Mouse (Mus musculus) limb, embryonic 11.5 days (tissue): Measurements from ENCODE around the gene Sumo2. TPM values are rescaled to one million over a fixed set of nuclear protein-coding genes. Genes with fewer than 3 reads are reported as not detected.
A peak's percentile ranks its signal among the peaks of the same experiment; 100 is the strongest.

Experiments used
- ATAC-seq: fragments of 200-750 bp; cut with Nextera tagmentation; 2 replicates; pipeline ENCODE4 v1.8.0; 2017; ENCODE audit warnings: low read depth; ENCODE audit not compliant: insufficient number of reproducible peaks, low FRiP score, low TSS enrichment
- DNase-seq: peaks from one replicate; pipeline ENCODE4 v3.0.0-alpha.2; 2015; ENCODE audit warnings: low spot score
- H3K27ac ChIP-seq: fragments of 300-500 bp; sonication (generic); replicated peaks from 2 replicates; pipeline ENCODE4 v1.5.1; 2014; ENCODE audit warnings: low read depth, mild to moderate bottlenecking, low read length
- H3K27me3 ChIP-seq: fragments of 300-500 bp; sonication (generic); 2 replicates; pipeline ENCODE4 v1.6.1; 2014; ENCODE audit warnings: mild to moderate bottlenecking, low read length, mixed read lengths; ENCODE audit not compliant: control insufficient read depth, insufficient read depth
- H3K36me3 ChIP-seq: fragments of 300-500 bp; sonication (generic); 2 replicates; pipeline ENCODE4 v1.6.1; 2014; ENCODE audit warnings: mild to moderate bottlenecking, low read length, moderate library complexity, mixed read lengths; ENCODE audit not compliant: control insufficient read depth, insufficient read depth
- H3K4me1 ChIP-seq: fragments of 300-500 bp; sonication (generic); 2 replicates; pipeline ENCODE4 v1.6.1; 2014; ENCODE audit warnings: low read length, mixed read lengths; ENCODE audit not compliant: control insufficient read depth, insufficient read depth
- H3K4me2 ChIP-seq: fragments of 300-500 bp; sonication (generic); 2 replicates; pipeline ENCODE4 v1.6.1; 2014; ENCODE audit warnings: low read depth, mild to moderate bottlenecking, moderate library complexity; ENCODE audit not compliant: severe bottlenecking
- H3K4me3 ChIP-seq: fragments of 300-500 bp; sonication (generic); 2 replicates; pipeline ENCODE4 v1.5.1; 2014; ENCODE audit warnings: low read depth, low read length
- H3K9ac ChIP-seq: fragments of 300-500 bp; sonication (generic); 2 replicates; pipeline ENCODE4 v1.6.1; 2014; ENCODE audit warnings: mild to moderate bottlenecking, low read length
- H3K9me3 ChIP-seq: fragments of 300-500 bp; sonication (generic); 2 replicates; pipeline ENCODE4 v1.6.1; 2016; ENCODE audit warnings: low read length; ENCODE audit not compliant: control insufficient read depth
- WGBS: fragments of 180-500 bp; shearing (Covaris S2); extraction: QIAGEN DNeasy Blood & Tissue Kit; methylation state at CpG from one replicate; pipeline ENCODE4 v1.1.7; 2014; 5-methylcytosine and 5-hydroxymethylcytosine counted together
- polyA plus RNA-seq: library from polyadenylated mRNA; unstranded; fragments of >200 nt; fragmentation: Nextera tagmentation; extraction: Ambion mirVana; gene quantifications from 2 replicates; pipeline ENCODE4 v1.2.1, GENCODE M21; 2014

Gene Sumo2
- polyA plus RNA-seq, 1 experiment from 2014 or later, result 1,466 TPM

GRCm38 (mm10) chr11:115563406-115563805 is 27.3 kb upstream of the Sumo2 start:
- H3K4me2 ChIP-seq, result peak overlapping the region; percentile 76
- 47% methylated on average over 4 of the region's 4 CpGs for WGBS
- H3K9ac ChIP-seq, result peak overlapping the region; percentile 58
- peaks cover 7% of the 10 kb centered on the region; the same call in 1 of the 2 replicates for H3K4me1 ChIP-seq
- DNase-seq (no peak), ATAC-seq (no peak)
- peaks cover 8% of the 10 kb centered on the region; the same call in 1 of the 2 replicates for H3K36me3 ChIP-seq
- H3K4me3 ChIP-seq, result peak overlapping the region; percentile 76
- H3K9me3 ChIP-seq, result no peaks in the 10 kb centered on the region
- H3K27me3 ChIP-seq, result no peaks in the 10 kb centered on the region
- no peak overlapping the region for H3K27ac ChIP-seq

GRCm38 (mm10) chr11:115555717-115556116 is 19.6 kb upstream of the Sumo2 start:
- Histone ChIP-seq H3K4me2 (no peak overlapping the region), H3K27ac (no peak overlapping the region), H3K4me1 (no peaks in the 10 kb centered on the region), H3K9me3 (no peaks in the 10 kb centered on the region), H3K36me3 (no peaks in the 10 kb centered on the region), H3K4me3 (no peak overlapping the region), H3K9ac (no peak overlapping the region), H3K27me3 (no peaks in the 10 kb centered on the region)
- WGBS, result 80% methylated on average over 17 of the region's 17 CpGs
- DNase-seq, result no peak
- no peak for ATAC-seq

- H3K4me2 ChIP-seq, result no peak overlapping the region
- 58% methylated on average over 4 of the region's 4 CpGs for WGBS
- H3K4me3 ChIP-seq, result no peak overlapping the region
- H3K9me3 ChIP-seq, result no peaks in the 10 kb centered on the region
- no peak for DNase-seq
- H3K9ac ChIP-seq, result no peak overlapping the region
- no peaks in the 10 kb centered on the region for H3K27me3 ChIP-seq
- no peak overlapping the region for H3K27ac ChIP-seq
- no peaks in the 10 kb centered on the region for H3K4me1 ChIP-seq
- H3K36me3 ChIP-seq, result no peaks in the 10 kb centered on the region
- ATAC-seq, result no peak
These were observed 16.7 kb upstream of the Sumo2 start for GRCm38 (mm10) chr11:115552783-115553182.

GRCm38 (mm10) chr11:115543571-115543970 is 7.5 kb upstream of the Sumo2 start:
- Histone ChIP-seq H3K27ac (no peak overlapping the region), H3K9me3 (no peaks in the 10 kb centered on the region), H3K36me3 (no peaks in the 10 kb centered on the region), H3K27me3 (no peaks in the 10 kb centered on the region), H3K4me1 (no peaks in the 10 kb centered on the region), H3K9ac (no peak overlapping the region), H3K4me3 (no peak overlapping the region), H3K4me2 (no peak overlapping the region)
- DNase-seq (no peak), ATAC-seq (no peak)
- 82% methylated on average over 4 of the region's 4 CpGs for WGBS

- ATAC-seq (no peak), DNase-seq (no peak)
- H3K36me3 ChIP-seq, result peaks cover under 1% of the 10 kb centered on the region; the same call in 1 of the 2 replicates
- H3K27me3 ChIP-seq, result no peaks in the 10 kb centered on the region
- no peaks in the 10 kb centered on the region for H3K4me1 ChIP-seq
- WGBS, result 69% methylated on average over 2 of the region's 2 CpGs
- no peak overlapping the region for H3K9ac ChIP-seq
- H3K27ac ChIP-seq, result no peak overlapping the region
- H3K4me3 ChIP-seq, result no peak overlapping the region
- no peak overlapping the region for H3K4me2 ChIP-seq
- H3K9me3 ChIP-seq, result no peaks in the 10 kb centered on the region
These were observed 2.0 kb upstream of the Sumo2 start for GRCm38 (mm10) chr11:115538045-115538444.

GRCm38 (mm10) chr11:115536856-115537568 is 936 bp upstream of the Sumo2 start:
- H3K9me3 ChIP-seq, result no peaks in the 10 kb centered on the region
- H3K27me3 ChIP-seq, result no peaks in the 10 kb centered on the region
- no peak overlapping the region for H3K4me3 ChIP-seq
- peaks cover 7% of the 10 kb centered on the region; the same call in 1 of the 2 replicates for H3K36me3 ChIP-seq
- no peaks in the 10 kb centered on the region for H3K4me1 ChIP-seq
- WGBS, result 83% methylated on average over 10 of the region's 10 CpGs
- H3K27ac ChIP-seq, result peak overlapping the region; percentile 100
- no peak overlapping the region for H3K9ac ChIP-seq
- no peak for ATAC-seq
- H3K4me2 ChIP-seq, result no peak overlapping the region
- DNase-seq, result no peak

GRCm38 (mm10) chr11:115535401-115536037 is 557 bp downstream of the Sumo2 start:
- ATAC-seq (peak; percentile 67), DNase-seq (peak; percentile 77)
- H3K27ac ChIP-seq, result peak overlapping the region; percentile 100
- peaks cover 7% of the 10 kb centered on the region; the same call in 1 of the 2 replicates for H3K36me3 ChIP-seq
- H3K27me3 ChIP-seq, result no peaks in the 10 kb centered on the region
- peak overlapping the region; percentile 51 for H3K4me2 ChIP-seq
- H3K4me3 ChIP-seq, result peak overlapping the region; percentile 87
- H3K9ac ChIP-seq, result peak overlapping the region; percentile 99
- under 1% methylated on average over 69 of the region's 84 CpGs for WGBS
- no peaks in the 10 kb centered on the region for H3K4me1 ChIP-seq
- H3K9me3 ChIP-seq, result no peaks in the 10 kb centered on the region

GRCm38 (mm10) chr11:115534759-115535371 is 1.2 kb downstream of the Sumo2 start:
- Histone ChIP-seq H3K36me3 (peaks cover 12% of the 10 kb centered on the region; the same call in 1 of the 2 replicates), H3K4me2 (peak overlapping the region; percentile 51), H3K4me1 (no peaks in the 10 kb centered on the region), H3K27me3 (no peaks in the 10 kb centered on the region), H3K4me3 (peak overlapping the region; percentile 87), H3K9me3 (no peaks in the 10 kb centered on the region), H3K27ac (no peak overlapping the region), H3K9ac (peak overlapping the region; percentile 99)
- ATAC-seq, result no peak
- 6% methylated on average over 11 of the region's 11 CpGs for WGBS
- DNase-seq, result no peak
